ENCODE assay signal across 12 mouse cellular contexts in genomic region chr1:167278395-167278794, GRCm38 (mm10).
"Had no signal": no experiment of that assay in that cellular context is flagged by ENCODE, and none has a peak within 500 bp of the region (broad histone marks: within the 10 kb centered on the region; RNA-seq: fewer than 3 reads in every experiment).

No protein-coding gene starts in this region.

- H3K36me3 ChIP-seq: midbrain, embryonic 12.5 days; neural tube, embryonic 13.5 days had no signal

- ATAC-seq: midbrain, embryonic 16.5 days had no signal

- H3K9ac ChIP-seq: limb, embryonic 13.5 days; liver, embryonic 14.5 days; midbrain, embryonic 12.5 days; neural tube, embryonic 13.5 days had no signal

- H3K9me3 ChIP-seq: limb, embryonic 13.5 days; midbrain, embryonic 12.5 days; neural tube, embryonic 13.5 days had no signal

- H3K27me3 ChIP-seq: limb, embryonic 13.5 days; midbrain, embryonic 12.5 days; neural tube, embryonic 13.5 days had no signal

- H3K4me2 ChIP-seq: limb, embryonic 13.5 days; midbrain, embryonic 12.5 days; neural tube, embryonic 13.5 days had no signal

- H3K4me3 ChIP-seq: limb, embryonic 13.5 days; midbrain, embryonic 12.5 days; neural tube, embryonic 13.5 days had no signal

- DNase-seq: kidney, postnatal 36 days; layer of hippocampus, adult 9-11 months; left cerebral cortex, postnatal 4 days; lung, adult 18-20 months; right cerebral cortex, postnatal 14 days; thymus, postnatal 36 days had no signal

- H3K27ac ChIP-seq: kidney, postnatal 0 days; limb, embryonic 13.5 days; liver, embryonic 14.5 days; neural tube, embryonic 13.5 days had no signal
